Mouse (Mus musculus) lung, postnatal 0 days (tissue): ENCODE measurements at regions not wholly inside any gene's neighbourhood (a gene's known extent, or its start where the extent isn't known, plus 50 kb on each side); places are given as distances from the start of the nearest gene placed in this dataset.

ENCODE experiments used
- ATAC-seq: fragments of 200-750 bp; cut with Nextera tagmentation; 2 replicates; pipeline ENCODE4 v1.8.0; 2017; ENCODE audit warnings: moderate library complexity
- DNase-seq: peaks from one replicate; pipeline ENCODE4 v3.0.0-alpha.2; 2016; ENCODE audit warnings: low spot score
- H3K27ac ChIP-seq: fragments of 300-500 bp; sonication (generic); 2 replicates; pipeline ENCODE4 v1.5.1; 2014; ENCODE audit warnings: antibody characterized with exemption, mild to moderate bottlenecking, low read length, mixed read lengths
- H3K27me3 ChIP-seq: fragments of 300-500 bp; sonication (generic); replicated peaks from 2 replicates; pipeline ENCODE4 v1.6.1; 2014; ENCODE audit warnings: low read length, mixed read lengths; ENCODE audit not compliant: insufficient read depth
- H3K36me3 ChIP-seq: fragments of 300-500 bp; sonication (generic); 2 replicates; pipeline ENCODE4 v1.6.1; 2014; ENCODE audit warnings: low read length, mixed read lengths; ENCODE audit not compliant: insufficient read depth
- H3K4me1 ChIP-seq: fragments of 300-500 bp; sonication (generic); 2 replicates; pipeline ENCODE4 v1.6.1; 2014; ENCODE audit warnings: antibody characterized with exemption, low read depth, low read length, mixed read lengths; ENCODE audit not compliant: insufficient read depth
- H3K4me2 ChIP-seq: fragments of 300-500 bp; sonication (generic); replicated peaks from 2 replicates; pipeline ENCODE4 v1.6.1; 2014; ENCODE audit warnings: low read depth, mild to moderate bottlenecking, low read length, moderate library complexity, mixed read lengths
- H3K4me3 ChIP-seq: fragments of 300-500 bp; sonication (generic); 2 replicates; pipeline ENCODE4 v1.5.1; 2014; ENCODE audit warnings: low read depth, low read length
- H3K9ac ChIP-seq: fragments of 300-500 bp; sonication (generic); replicated peaks from 2 replicates; pipeline ENCODE4 v1.6.1; 2014; ENCODE audit warnings: low read depth, mild to moderate bottlenecking
- H3K9me3 ChIP-seq: fragments of 300-500 bp; sonication (generic); 2 replicates; pipeline ENCODE4 v1.6.1; 2016; ENCODE audit warnings: low read length, mixed read lengths
- CTCF ChIP-seq: IDR thresholded peaks from 2 replicates; pipeline ENCODE4 v1.5.1; 2016; ENCODE audit warnings: antibody characterized with exemption, mild to moderate bottlenecking
- EP300 ChIP-seq: IDR thresholded peaks from 2 replicates; pipeline ENCODE4 v1.6.1; 2016; ENCODE audit warnings: antibody characterized with exemption, mild to moderate bottlenecking, control low read depth
- whole genome bisulfite sequencing: fragments of 180-500 bp; shearing (Covaris S2); extraction: QIAGEN DNeasy Blood & Tissue Kit; methylation state at CpG from one replicate; pipeline ENCODE4 v1.1.7; 2014; 5-methylcytosine and 5-hydroxymethylcytosine counted together

DNA sequence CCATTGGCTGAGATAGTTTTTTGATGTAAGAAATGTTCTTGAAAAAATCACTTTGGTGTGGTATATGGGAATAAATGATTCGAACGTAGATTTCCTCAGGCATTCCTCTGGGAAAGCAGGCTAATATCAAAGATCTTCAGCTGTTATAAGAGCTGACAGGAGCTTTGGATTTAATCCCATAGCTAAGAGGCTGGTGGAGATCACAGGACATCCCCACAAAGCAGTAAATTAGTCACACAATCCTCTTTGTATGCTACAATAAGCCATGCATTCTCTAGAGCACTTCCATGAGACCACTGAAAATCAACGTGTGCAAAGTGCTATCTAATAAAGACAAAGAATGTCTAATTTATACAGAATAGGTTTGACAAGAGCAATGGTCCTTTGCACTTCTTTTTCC lies 643.9 kb upstream of the Impad1 start:
- no peaks in the 10 kb centered on the region for H3K36me3 ChIP-seq
- H3K9ac ChIP-seq = no peak overlapping the region
- no peak for TF ChIP-seq EP300
- no peak for TF ChIP-seq CTCF
- ATAC-seq = no peak
- 55% methylated on average over 3 of the region's 3 CpGs for whole genome bisulfite sequencing
- no peak overlapping the region for H3K4me3 ChIP-seq
- no peak for DNase-seq
- no peaks in the 10 kb centered on the region for H3K27me3 ChIP-seq
- H3K27ac ChIP-seq = no peak overlapping the region
- H3K4me2 ChIP-seq = no peak overlapping the region
- H3K4me1 ChIP-seq = no peaks in the 10 kb centered on the region
- no peaks in the 10 kb centered on the region for H3K9me3 ChIP-seq
